Mouse (Mus musculus) lung, adult 10 weeks (tissue): ENCODE results near the gene Nostrin. TPM values are rescaled to one million over a fixed set of nuclear protein-coding genes. Genes with fewer than 3 reads are reported as not detected.

Source experiments
- polyA plus RNA-seq: library from polyadenylated mRNA; stranded (reverse); fragments of 350-450 nt; fragmentation: Illumina TruSeq; extraction: RNeasy Lipid Tissue Mini Kit (QIAGEN cat#74804); gene quantifications from one replicate; pipeline ENCODE4 v1.2.3, GENCODE M21; 2014; ENCODE audit warnings: low read depth, low replicate concordance; ENCODE audit not compliant: insufficient read depth

The Nostrin gene
- polyA plus RNA-seq = 45.9 TPM

DNA sequence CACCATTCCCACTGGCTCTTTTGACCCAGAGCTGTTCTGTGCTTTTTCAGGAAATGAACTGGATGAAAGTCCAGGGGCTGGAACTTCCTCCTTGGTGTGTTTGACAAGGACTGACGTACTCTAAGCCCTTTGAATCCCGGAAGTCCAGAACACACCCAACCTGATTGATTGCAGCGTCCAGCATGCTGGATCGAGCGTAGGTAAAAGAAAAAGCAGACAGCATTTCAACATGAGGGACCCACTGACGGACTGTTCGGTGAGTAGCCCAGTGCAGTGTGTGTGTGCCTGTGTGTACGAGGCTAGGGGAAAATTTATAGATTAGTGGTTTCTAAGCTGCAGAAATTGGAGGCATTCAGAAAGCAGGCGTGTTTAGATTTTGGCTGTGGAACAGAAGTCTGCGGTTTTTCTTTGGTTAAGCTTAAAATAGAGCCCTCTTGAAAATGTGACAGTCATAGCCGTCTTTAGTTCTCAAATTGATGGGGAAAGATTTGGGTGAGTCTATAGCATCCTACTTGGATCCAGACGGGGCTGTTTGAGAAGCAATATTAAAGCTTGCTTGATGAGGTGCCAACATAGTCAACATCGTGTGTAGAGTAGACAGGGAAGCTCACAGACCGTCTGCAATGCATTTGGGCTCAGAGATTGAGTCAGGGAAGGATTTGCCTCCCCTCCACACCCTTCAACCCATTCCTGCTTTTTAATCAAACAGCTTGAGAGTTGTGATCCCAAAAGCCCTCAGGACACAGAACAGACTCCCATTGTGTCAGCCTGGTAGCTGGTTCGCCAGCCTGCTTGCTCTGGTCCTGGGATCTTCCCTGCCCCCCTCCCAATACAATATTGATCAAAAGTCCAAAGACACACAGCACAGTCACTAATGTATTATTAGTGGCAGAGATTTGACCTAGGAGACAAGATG, at the start of gene Nostrin:
TSS of gene Nostrin (plus strand) at position 140 of the 916 bp plus-strand sequence.

DNA sequence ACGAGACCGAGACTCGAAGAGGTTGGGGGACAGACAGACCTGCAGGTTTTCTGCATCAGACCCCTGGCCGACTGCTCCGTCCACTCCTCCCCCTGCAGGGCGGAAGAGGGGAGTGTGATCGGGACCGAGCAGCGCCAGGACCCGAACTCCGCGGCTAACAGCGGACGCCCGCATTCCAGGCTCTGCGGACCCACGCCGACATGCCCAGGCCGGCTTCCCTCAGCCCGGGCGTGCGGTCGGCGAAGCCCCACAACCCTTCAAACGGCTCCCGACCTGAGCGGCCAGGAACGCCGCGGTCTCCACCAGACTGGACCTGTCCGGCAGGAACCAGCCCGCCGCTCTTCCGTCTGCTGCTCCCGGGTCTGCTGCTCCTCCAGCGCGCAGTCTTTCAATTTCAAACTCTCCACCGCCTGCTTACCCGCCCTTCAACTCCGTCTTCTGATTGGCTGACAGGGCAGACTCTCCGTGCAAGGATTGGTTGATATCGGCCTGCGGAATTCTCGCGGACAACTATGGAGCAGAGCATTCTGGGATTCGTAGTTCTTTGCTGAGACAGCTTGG, 70.3 kb downstream of the Nostrin start, which contains the start of gene Spc25:
TSS of gene Spc25 (minus strand) at position 404 of the 561 bp plus-strand sequence.

DNA sequence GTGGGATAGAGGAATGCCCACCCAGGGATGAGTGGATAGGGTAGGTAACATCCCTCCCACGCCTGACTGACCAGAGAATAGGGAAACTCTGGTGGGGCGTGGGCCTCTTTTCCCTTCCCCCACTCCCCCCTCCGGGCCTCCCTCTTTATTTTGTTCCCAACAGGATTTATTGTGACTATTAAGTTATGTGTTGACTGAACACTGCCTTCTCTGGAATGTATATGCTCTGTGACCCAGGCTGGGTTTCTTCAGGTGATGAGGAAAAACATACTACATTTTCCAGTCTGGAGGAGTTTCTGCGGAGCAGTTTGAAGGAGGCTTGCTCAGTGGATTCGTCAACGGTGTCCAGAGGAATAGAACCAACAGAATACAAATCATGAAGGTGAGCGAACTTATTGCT, 75.2 kb downstream of the Nostrin start, which contains the start of gene G6pc2:
TSS of gene G6pc2 (plus strand) at position 301 of the 400 bp plus-strand sequence.

Other genes with a start within 250 kb of the Nostrin start
- gene Spc25, start 70.4 kb downstream of the Nostrin start, polyA plus RNA-seq = 1.8 TPM
- gene G6pc2, start 75.3 kb downstream of the Nostrin start, polyA plus RNA-seq = not detected
- not detected for gene Abcb11, start 206.8 kb downstream of the Nostrin start, polyA plus RNA-seq
- 0.35 TPM for gene Dhrs9, start 244.6 kb downstream of the Nostrin start, polyA plus RNA-seq